Mouse (Mus musculus) right cerebral cortex, postnatal 4 days (tissue): ENCODE measurements around the gene Sat1.
"Not testable (repeated sequence)": the region's sequence is repeated elsewhere in the genome, so short reads cannot be mapped to it uniquely, and the experiment has no call there.

ENCODE experiments used
- DNase-seq: peaks from one replicate; pipeline ENCODE4 v3.0.0-alpha.2; 2022

The Sat1 gene

DNA sequence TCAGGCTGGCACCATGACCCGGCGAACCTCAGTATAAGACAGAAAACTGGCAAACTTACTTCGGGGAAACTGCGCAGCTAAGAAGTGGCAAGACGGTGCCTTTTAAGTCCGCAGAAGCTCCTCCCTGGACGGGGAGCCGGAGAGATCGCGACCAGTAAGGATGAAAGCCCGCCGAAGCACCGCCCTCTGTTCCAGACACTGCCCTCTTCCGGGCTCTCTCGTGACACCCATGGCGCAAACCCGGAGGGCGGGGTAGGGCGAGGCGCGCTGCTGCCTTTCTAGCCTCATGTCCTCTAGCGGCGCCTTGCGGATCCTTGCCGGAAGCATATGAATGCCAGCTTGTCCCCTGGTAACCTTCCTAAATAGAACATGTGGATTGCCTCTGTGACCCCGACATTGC, at the start of gene Sat1:
TSS of gene Sat1 (minus strand) at position 179 of the 400 bp plus-strand sequence.
- peak; percentile 77 for DNase-seq

DNA sequence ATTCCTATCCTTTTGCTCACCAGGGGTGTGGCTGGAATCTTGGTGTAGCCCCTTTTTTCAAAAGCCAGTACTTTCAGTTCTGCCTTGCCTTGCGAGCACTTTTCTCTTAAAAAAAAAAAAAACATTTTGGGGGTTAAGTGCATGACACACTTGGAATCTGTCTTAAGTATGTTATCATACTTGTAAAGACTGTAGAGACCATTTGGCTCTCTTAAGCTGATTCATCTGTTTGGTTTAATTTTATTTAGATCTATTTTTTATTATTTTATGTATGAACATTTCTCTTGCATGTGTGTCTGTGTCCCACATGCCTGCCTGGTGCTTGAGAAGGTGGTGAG, 46.6 kb upstream of the Sat1 start:
- DNase-seq: no peak

DNA sequence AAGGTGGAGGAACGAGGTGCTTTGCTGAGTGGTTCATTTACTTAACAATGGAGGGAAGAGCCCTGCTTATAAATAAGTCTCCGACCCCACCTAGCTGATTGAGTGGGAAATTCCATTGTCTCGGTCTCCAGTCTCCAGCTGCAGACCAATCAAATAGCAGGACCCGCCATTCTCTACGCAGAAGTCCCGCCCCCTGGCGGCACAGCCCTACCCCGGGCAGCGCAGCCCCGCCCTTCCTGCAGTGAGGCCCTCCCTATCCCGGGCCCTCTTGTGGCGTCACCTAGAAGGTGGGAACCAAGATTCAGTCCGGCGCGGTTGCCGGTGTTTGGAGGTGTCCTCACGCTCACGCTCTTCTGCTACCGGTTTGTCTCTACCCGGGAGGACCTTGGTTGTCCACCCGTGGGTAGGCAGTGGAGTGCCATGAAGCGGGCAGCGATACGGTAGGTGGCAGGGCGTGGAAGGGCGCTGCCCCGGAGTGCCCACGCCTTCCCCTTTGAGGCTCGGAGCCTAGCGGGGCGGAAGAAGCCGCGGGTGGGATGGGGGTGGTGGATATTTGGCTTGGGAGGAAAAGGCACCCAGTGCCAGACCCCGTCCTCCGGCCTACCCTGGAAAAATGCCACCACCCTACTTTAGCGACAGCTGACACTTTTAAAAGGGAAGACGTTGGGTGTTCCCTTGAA, 46.1 kb upstream of the Sat1 start, which contains the start of gene Acot9:
TSS of gene Acot9 (plus strand) at position 209 of the 680 bp plus-strand sequence.
- peak; percentile 83 for DNase-seq

DNA sequence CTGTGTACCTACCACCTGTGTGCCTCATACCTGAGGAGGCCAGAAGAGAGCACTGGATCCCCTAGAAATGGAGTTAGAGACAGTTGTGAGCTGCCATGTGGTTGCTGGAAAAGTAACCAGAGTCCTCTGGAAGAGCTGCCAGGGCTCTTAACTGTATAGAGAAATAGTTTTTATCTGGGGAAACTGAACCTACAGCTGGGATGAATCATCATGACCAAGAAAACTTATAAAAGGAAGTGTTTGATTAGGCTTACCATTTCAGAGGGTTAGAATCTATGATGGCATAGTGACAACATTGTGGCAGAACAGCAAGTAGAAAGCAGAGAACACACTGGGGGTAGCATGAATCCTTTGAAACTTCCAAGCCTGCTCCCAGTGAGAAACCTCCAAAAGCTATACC, 40.6 kb upstream of the Sat1 start:
- DNase-seq: no peak

DNA sequence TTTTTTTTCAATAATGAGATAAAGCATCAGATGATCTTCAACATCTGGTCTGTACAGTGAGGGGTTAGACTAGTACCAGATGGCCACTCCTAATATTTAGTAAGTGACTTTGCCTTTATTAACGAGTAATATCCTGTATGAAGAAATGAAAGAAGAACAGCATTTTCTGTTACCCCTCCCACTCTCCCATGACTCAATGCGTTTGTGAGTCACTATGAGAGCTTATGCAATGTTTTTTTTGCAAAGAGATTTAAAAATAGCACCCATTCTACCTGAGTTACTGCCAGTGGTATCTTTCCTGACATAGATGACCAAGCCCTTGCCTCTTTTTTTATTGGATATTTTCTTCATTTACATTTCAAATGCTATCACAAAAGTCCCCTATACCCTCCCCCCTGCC, 2.0 kb upstream of the Sat1 start:
- no peak for DNase-seq

DNA sequence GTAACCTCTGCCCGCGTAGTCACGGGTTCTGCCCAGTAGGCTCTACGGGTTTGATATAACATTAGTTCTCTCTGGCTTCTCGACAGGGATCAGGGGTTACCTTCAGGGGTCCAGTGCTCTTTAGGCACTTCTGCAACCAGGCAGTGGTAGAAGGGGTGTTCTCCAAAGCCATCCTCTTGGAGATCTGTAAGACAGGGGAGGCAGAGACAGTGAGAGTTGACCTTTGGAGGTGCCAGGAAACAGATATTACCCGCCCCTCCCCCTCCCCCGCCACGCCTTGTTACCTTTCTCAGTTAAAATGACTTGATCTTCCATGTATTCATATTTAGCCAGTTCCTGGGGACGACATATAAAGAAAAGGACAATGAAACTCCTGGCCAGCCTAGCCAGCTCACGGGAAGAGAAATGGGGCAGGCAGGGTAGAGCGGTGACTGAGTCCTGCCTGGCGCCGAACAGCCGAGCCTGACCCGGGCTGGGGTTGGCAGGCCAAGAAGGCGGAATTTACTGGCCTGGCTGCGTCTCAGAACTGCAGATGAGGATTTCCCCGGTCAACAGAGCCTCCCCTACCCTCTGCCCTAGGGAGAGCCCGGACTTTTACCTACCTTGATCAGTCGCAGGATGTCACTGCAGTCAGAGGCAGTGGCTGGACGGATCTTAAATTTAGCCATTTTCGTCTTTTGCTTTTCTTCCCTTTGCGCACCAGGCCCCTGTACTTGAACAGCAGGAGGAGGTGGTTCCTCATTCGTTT, 574 bp downstream of the Sat1 start:
- DNase-seq: peak; percentile 5

DNA sequence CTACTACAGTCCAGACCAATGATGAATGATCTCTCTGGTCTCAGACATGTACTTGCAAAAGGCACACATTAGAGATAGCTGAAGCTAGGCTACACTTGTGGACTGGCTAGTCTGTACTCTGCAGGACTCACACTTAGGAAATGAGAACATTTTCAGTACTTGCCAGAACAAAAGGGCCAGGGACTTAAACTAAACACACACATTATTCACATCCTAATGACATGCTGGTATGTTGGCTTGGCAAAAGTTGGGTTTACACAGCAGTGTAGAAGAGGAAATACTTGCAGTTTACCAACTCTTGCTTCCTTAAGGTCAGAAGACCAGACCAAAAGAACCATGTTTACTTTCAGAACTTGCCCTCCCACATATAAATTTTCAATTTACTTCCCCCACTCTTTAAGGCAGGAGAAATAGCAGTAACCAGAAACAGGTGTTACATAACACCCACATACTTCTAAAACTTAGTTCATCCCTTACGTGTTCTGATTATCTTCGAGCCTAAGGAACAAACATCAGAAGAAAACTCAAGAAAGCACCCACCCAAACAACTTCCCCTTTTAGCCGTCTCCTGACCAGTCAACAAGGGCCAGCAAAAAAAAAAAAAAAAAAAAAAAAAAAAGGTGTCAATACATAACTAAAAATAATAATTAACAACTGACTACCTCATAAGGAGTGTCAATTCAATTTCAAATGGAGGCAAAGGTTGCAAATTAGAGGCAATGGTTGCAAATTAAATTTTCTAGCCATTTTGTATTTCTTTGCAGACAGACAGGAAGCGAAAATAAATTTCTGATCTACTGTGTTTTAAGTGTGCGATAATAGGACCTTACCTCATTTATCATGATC, 1.7 kb downstream of the Sat1 start:
- DNase-seq: no peak

DNA sequence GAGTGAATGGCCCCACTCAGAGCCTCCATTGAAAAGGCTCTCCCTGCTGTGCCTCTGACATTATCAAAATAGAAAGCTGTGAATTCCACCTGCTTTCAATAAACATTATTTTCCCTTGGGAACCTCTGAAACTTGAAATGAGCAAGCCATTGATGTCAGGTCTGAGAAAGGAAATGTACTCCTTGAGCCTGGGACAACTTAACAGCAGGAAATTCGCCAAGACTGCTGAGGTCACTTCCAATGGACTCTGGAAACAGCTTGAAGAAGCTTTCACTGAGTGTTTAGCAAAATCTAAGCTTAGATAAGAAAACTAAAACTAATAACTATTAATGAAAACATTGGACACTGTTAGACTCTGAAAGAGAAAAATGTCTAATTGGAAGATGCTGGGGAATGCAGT, 7.6 kb downstream of the Sat1 start:
- no peak for DNase-seq

DNA sequence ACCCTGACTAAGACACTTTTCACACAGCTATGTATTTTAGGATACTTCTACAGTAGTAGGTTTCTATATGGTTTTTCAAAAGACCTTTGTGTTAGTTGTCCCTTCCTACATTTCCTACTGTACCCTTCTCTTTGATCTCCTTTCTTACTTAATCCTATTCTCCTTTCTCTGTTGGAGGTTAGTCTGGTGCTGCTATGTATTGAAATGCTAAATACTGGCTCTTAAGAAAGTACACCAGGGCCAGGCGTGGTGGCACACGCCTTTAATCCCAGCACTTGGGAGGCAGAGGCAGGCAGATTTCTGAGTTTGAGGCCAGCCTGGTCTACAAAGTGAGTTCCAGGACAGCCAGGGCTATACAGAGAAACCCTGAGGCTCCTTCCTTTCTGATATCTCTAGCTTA, 10.8 kb downstream of the Sat1 start:
- DNase-seq: not testable (repeated sequence)

DNA sequence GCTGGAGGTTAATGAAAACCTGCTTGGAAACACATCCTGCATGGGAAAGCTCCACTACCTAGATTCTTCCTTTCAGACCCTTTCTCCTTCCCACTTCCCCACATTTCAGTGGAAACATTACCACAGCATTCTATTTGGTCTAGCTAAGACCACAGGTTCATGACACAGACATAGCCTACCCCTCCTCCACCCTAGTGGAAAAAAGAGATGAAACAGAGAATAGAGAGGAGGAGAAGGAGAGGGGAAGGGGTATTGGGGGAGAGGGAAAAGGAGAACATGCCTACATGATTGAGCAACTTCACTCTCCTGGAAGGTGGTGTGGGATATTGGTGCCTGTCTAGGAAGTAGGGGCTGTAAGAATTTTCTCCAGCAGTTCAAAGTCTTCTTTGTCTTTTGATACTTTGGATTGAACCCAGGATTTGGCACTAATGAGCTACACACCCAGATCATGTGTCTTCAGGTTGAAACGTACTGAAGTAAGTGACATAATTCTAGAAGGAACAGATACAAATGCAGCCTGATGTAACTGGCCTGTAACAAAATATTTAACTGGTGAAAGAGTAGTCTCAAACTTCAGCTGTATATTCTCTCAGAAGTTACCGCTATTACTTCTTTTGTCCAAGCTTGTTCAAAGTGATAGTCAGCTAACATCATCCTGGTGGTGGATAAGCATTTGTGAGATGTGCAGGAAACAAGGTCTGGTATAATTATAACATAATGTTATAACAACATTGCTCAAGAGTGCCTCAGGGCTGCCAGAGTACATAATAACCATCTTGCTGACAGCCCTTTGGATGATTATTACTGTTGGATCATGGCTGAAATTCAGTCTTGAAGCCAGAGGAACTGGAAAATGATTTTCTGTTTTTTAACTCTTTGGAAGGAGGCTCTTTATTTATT, 13.6 kb downstream of the Sat1 start:
- no peak for DNase-seq

DNA sequence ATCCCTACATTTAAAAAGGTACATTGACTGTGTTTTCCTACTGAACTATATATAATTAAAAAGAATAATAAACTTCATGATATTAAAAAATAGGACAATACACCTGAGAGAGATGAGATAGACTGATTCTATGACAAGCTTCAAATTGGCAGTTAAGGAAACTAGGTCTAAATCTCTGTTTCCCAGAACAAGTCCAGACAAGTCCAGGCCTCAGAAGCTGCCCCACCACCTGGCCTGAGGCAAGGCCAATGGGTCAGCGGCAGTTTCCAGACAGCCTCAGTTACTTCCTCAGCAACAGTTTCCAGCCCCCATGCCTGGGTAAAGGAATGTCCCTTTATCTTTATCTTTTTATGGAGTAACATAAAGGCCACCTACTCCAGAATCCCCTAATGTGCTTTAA, 14.4 kb downstream of the Sat1 start:
- no peak for DNase-seq

DNA sequence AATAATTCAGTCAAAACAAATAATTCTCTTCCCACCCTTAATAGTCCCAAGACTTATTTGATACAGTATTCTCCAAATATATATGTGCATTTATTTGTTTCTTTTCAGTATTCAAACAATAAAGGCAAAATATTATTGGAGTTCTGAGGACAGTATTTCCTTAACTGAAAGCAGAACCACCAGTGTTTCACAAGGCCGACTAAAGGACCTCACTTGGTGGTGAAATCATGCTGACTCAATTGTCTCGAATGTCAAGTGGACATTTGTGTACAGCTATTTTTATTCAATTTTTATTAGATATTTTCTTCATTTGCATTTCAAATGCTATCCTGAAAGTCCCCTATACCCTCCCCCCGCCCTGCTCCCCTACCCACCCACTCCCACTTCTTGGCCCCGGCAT, 21.3 kb downstream of the Sat1 start:
- DNase-seq: no peak

DNA sequence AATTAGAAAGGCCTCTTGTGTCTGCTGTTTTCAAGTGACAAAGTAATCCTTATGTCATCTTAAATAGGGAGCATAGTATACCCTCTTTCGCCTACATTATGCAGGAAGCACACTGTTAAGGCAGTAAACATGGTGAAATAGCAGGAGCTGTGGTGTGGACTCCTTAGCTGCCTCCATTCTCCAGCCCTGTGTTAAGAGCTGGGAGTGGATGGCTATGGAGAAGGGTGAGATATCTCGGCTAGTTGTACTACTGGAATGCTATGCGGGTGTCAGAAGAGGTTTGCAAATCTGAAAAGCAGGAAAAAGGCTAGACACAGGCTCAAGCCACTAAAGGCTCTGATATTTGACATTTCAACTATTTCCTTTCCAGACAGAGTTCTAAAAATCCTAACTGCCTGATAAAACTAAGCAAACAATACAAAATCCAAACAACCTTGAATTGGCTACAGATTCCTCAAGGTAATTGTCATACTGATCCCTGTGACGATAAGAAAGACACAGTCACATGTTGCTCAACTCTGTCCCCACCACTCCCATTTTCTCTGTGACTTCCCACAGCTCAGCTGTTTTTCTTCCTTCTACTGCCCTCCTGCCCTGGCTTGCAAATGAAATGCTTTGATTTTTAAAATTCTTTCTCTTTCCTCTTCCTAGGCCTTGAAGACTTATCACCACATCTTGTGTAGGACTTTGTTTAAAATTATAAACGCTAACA, 22.4 kb downstream of the Sat1 start:
- DNase-seq: no peak

DNA sequence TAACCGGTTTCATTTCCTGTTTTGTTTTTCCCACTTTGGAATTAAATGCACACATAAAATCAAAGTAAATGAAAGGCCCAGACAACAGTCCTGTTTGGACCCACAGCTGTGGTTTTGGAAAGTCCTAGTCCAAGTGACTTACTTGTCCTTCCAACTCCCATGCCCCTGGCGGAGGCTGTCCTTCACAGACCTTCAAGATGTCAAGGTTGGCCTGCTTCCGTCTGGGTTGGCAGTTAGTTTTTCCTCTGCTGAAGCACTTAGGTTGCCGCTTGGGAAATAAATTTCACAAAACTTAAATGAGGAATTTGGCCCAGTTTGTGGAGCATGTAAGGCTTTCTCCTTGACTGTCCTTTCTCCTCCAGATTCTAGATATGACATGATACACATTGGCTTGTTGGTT, 24.3 kb downstream of the Sat1 start:
- DNase-seq: no peak

DNA sequence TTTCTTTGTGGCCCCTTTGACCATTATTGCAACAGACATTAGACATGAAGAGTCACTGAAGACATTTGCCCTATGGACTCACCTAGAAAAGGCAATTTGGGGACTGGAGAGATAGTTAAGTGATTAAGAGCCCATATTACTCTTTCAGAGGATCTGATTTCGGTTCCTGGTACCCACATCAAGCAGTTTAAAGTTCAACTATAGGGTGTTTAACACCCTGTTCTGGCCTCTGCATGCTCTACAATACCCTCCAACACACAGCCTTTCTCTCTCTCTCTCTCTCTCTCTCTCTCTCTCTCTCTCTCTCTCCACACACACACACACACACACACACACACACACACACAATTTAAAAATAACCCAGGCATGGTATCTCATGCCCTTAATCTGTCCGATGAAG, 38.6 kb downstream of the Sat1 start:
- DNase-seq: no peak

DNA sequence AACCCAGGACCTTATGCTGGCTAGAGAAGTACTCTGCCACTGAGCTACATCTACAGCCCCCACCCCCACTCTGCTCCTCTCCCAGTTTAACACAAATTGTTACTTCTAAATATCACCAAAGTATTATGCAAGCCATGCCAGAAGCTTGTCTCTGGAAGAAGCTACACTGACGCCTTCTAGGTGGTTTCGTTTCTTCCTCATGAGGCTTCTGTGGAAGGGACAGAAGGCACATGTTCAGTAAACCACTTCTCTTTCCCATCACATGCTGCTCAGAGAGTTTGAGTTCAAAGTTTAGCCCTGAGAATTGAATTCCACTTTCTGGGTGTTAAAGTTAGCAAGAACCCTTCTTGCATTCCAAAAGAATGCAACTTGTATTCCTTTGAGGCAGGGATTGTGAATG, 39.0 kb downstream of the Sat1 start:
- DNase-seq: no peak

DNA sequence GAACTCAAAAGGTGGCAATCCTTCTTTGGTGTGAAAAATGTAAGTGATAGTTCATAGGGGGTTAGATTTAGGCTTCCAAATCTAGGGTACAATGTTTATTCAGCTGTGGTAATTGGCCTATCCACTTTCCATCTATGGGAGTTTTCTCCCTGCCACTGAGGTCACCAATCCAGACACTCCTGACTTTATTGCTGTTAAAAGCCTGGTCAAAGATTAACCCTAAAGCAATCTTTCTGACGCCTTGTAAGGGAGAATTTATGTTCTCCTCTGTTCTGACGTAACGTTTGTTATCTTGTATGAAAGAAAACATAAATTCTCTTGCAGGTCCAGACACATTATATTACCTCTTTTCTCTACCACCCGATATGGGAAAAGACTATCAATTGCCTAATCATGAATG, 40.7 kb downstream of the Sat1 start:
- no peak for DNase-seq

DNA sequence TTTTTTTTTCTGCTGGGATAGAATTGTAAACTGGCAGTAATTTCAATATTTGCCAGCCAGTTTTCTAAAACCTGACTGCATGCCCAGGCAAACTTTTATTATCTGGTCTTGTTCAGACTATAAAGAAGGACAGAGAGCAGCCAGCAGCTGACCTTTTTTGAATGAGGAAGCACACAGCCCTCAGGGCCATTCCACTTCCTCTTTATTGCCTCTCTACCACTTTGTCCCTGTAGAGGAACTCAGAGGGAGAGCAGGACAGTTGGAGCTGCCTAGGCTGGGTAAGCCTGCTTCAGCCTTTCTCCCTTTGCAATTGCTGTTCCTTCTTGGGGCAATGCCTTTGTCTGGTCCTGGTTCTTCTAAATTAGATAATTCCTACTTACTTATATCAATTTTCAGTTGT, 43.9 kb downstream of the Sat1 start:
- DNase-seq: no peak

DNA sequence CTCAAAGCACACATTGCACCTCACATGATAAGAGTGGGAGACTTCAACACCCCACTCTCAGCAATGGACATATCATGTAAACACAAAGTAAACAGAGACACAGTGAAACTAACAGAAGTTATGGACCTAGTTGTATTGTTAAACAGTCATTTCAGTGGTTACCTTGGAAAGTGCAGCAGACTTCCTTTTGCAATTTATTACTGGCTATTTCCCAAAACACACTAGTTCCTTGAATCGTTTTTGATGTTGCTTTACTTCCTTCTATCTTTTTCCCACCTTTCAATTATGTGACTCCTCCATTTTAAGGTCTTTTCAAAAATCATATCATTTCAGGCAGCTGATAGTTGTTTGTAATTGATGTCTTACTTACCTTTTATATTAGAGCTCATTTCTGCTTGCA, 44.5 kb downstream of the Sat1 start:
- no peak for DNase-seq

DNA sequence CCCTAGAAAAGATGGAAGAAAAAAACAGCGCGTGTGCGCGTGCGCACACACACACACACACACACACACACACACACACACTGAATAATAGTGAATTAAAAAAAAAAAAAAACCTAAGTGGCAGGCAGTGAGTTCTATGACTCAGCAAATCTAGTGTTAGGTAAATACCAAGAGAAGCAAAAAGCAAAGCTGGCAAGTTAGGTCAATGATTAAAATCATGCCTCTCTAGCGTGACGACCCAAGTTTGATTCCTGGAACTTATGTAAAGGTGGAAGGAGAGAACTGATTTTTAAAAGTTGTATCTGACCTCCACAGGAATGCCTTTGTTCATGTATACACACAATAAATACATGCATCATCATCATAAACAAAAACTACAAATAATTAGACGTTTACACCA, 46.4 kb downstream of the Sat1 start:
- no peak for DNase-seq

DNA sequence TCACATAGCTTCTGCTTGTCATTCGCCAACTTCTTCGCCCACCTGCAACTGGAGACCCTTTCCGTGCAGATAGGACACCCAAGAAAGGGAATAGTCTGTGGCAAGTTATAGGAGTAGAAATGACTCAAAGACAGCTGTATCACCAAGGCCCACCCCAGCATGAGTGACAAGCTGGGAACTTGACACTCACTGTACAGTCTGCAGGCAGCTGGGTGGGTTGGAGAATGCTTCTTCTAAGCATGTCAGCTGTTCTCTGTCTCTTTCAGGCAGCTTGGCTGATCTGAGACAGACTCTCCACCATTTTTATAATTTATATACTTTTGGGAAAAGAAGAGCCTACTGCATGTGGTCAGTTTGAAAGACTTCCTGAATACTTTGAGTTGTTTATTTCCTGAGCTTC, 48.6 kb downstream of the Sat1 start:
- no peak for DNase-seq

DNA sequence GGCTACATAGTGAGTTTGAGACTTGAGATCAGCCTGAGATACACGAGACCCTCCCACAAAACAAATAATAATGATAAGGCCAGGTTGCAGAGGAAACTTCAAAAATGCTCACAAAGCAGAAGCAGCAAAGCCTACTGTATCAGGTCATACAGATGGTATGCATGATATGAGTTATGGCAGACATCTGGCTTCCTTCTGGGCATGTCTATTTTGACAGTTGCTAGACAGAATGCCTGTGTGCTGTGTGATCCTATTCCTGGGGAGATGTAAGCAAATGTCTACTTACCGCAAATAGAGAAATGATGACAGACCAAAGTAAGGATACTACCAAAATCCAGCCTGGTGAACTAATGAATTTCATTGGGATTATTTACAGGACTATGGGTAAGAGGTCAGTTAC, 49.9 kb downstream of the Sat1 start:
- DNase-seq: no peak
